Mouse (Mus musculus): Measurements from ENCODE around the gene Nr0b2. TPM values are rescaled to one million over a fixed set of nuclear protein-coding genes. Genes with fewer than 3 reads are reported as not detected.

Gene Nr0b2
- polyA plus RNA-seq, 1 experiment: not detected

GRCm38 (mm10) chr4:133552029-133552428 lies 1.1 kb upstream of the Nr0b2 start:
- TF ChIP-seq POLR2A (IDR thresholded peaks at IDR 0.05; ENCODE audit: borderline replicate concordance, control insufficient read depth, low read depth, low read length): no peak
- TF ChIP-seq CTCF (IDR thresholded peaks at IDR 0.05; ENCODE audit: control insufficient read depth, insufficient read depth, low read length): no peak
- WGBS: 71% methylated on average over 1 of the region's 1 CpGs
- Histone ChIP-seq H3K4me3 (replicated peaks; ENCODE audit: control insufficient read depth, low read depth, low read length) (no peak overlapping the region), H3K27ac (ENCODE audit: control insufficient read depth, insufficient read depth, low read depth, low read length, poor library complexity) (no peak overlapping the region), H3K4me1 (ENCODE audit: control insufficient read depth, insufficient read depth, low read length) (no peaks in the 10 kb centered on the region)

- no peak for TF ChIP-seq POLR2A (IDR thresholded peaks at IDR 0.05; ENCODE audit: borderline replicate concordance, control insufficient read depth, low read depth, low read length)
- no peak for TF ChIP-seq CTCF (IDR thresholded peaks at IDR 0.05; ENCODE audit: control insufficient read depth, insufficient read depth, low read length)
- H3K4me1 ChIP-seq (ENCODE audit: control insufficient read depth, insufficient read depth, low read length): no peaks in the 10 kb centered on the region
- 32% methylated on average over 19 of the region's 19 CpGs for WGBS
- H3K27ac ChIP-seq (ENCODE audit: control insufficient read depth, insufficient read depth, low read depth, low read length, poor library complexity): no peak overlapping the region
- H3K4me3 ChIP-seq (replicated peaks; ENCODE audit: control insufficient read depth, low read depth, low read length): no peak overlapping the region
Measured at GRCm38 (mm10) chr4:133553448-133554330, 513 bp downstream of the Nr0b2 start.

- no peaks in the 10 kb centered on the region; the same call in 1 of the 2 replicates for H3K4me1 ChIP-seq (ENCODE audit: control insufficient read depth, insufficient read depth, low read length)
- no peak overlapping the region for H3K27ac ChIP-seq (ENCODE audit: control insufficient read depth, insufficient read depth, low read depth, low read length, poor library complexity)
- no peak for TF ChIP-seq POLR2A (IDR thresholded peaks at IDR 0.05; ENCODE audit: borderline replicate concordance, control insufficient read depth, low read depth, low read length)
- TF ChIP-seq CTCF (IDR thresholded peaks at IDR 0.05; ENCODE audit: control insufficient read depth, insufficient read depth, low read length): no peak
- 78% methylated on average over 10 of the region's 10 CpGs for whole genome bisulfite sequencing
- H3K4me3 ChIP-seq (replicated peaks; ENCODE audit: control insufficient read depth, low read depth, low read length): no peak overlapping the region
Measured at GRCm38 (mm10) chr4:133557041-133557717, 4.0 kb downstream of the Nr0b2 start.

GRCm38 (mm10) chr4:133559846-133560245 lies 6.7 kb downstream of the Nr0b2 start:
- Histone ChIP-seq H3K4me1 (ENCODE audit: control insufficient read depth, insufficient read depth, low read length) (no peaks in the 10 kb centered on the region; the same call in 1 of the 2 replicates), H3K27ac (ENCODE audit: control insufficient read depth, insufficient read depth, low read depth, low read length, poor library complexity) (no peak overlapping the region), H3K4me3 (replicated peaks; ENCODE audit: control insufficient read depth, low read depth, low read length) (no peak overlapping the region)
- WGBS: 65% methylated on average over 4 of the region's 4 CpGs
- TF ChIP-seq CTCF (IDR thresholded peaks at IDR 0.05; ENCODE audit: control insufficient read depth, insufficient read depth, low read length) (no peak), POLR2A (IDR thresholded peaks at IDR 0.05; ENCODE audit: borderline replicate concordance, control insufficient read depth, low read depth, low read length) (no peak)

GRCm38 (mm10) chr4:133561622-133562021 lies 8.4 kb downstream of the Nr0b2 start:
- no peak overlapping the region for H3K27ac ChIP-seq (ENCODE audit: control insufficient read depth, insufficient read depth, low read depth, low read length, poor library complexity)
- no peaks in the 10 kb centered on the region; the same call in 1 of the 2 replicates for H3K4me1 ChIP-seq (ENCODE audit: control insufficient read depth, insufficient read depth, low read length)
- WGBS: 80% methylated on average over 4 of the region's 4 CpGs
- no peak overlapping the region for H3K4me3 ChIP-seq (replicated peaks; ENCODE audit: control insufficient read depth, low read depth, low read length)
- TF ChIP-seq POLR2A (IDR thresholded peaks at IDR 0.05; ENCODE audit: borderline replicate concordance, control insufficient read depth, low read depth, low read length) (no peak), CTCF (IDR thresholded peaks at IDR 0.05; ENCODE audit: control insufficient read depth, insufficient read depth, low read length) (no peak)

GRCm38 (mm10) chr4:133563123-133563571 lies 10.0 kb downstream of the Nr0b2 start:
- H3K4me3 ChIP-seq (replicated peaks; ENCODE audit: control insufficient read depth, low read depth, low read length): no peak overlapping the region
- 14% methylated on average over 11 of the region's 11 CpGs for WGBS
- TF ChIP-seq CTCF (IDR thresholded peaks at IDR 0.05; ENCODE audit: control insufficient read depth, insufficient read depth, low read length): no peak
- no peak for TF ChIP-seq POLR2A (IDR thresholded peaks at IDR 0.05; ENCODE audit: borderline replicate concordance, control insufficient read depth, low read depth, low read length)

GRCm38 (mm10) chr4:133567251-133567650 lies 14.1 kb downstream of the Nr0b2 start:
- 45% methylated on average over 8 of the region's 8 CpGs for WGBS
- Histone ChIP-seq H3K27ac (ENCODE audit: control insufficient read depth, insufficient read depth, low read depth, low read length, poor library complexity) (no peak overlapping the region), H3K4me3 (replicated peaks; ENCODE audit: control insufficient read depth, low read depth, low read length) (no peak overlapping the region), H3K4me1 (ENCODE audit: control insufficient read depth, insufficient read depth, low read length) (no peaks in the 10 kb centered on the region)
- TF ChIP-seq CTCF (IDR thresholded peaks at IDR 0.05; ENCODE audit: control insufficient read depth, insufficient read depth, low read length): no peak
- no peak for TF ChIP-seq POLR2A (IDR thresholded peaks at IDR 0.05; ENCODE audit: borderline replicate concordance, control insufficient read depth, low read depth, low read length)

More at GRCm38 (mm10) chr4:133563123-133563571, 10.0 kb downstream of the Nr0b2 start:
- H3K4me1 ChIP-seq (ENCODE audit: control insufficient read depth, insufficient read depth, low read length): no peaks in the 10 kb centered on the region; the same call in 1 of the 2 replicates
- H3K27ac ChIP-seq (ENCODE audit: control insufficient read depth, insufficient read depth, low read depth, low read length, poor library complexity): no peak overlapping the region
